Mouse (Mus musculus) kidney, adult 11 months (tissue): Measurements from ENCODE around the gene Csf3r.
"Not testable (repeated sequence)": the region's sequence is repeated elsewhere in the genome, so short reads cannot be mapped to it uniquely, and the experiment has no call there.

Experiments
- DNase-seq: peaks from one replicate; pipeline ENCODE4 v3.0.0; 2022

The Csf3r gene

GRCm38 (mm10) chr4:126024303-126024900 is at the start of gene Csf3r:
Csf3r (plus strand) TSS chr4:126024550.
- no peak for DNase-seq

DNA sequence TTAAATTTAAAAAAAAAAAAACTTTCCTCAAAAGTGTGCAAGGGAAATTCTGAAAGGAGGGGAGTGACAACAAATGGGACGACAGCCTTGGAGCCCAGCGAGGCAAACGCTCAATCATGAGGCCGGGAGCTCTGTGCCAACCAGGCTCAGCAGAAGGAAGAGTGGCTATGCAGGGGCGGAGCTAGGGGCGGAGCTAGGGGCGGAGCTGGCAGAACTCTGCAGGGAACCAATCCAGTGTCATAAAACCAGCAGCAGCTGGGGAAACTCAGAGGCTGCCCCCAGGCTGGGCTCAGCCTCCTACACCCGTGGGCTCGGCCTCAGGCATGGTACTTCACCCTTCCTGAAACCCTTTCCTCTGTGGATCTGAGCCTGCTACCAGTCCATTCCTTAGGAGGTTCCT is 46.6 kb upstream of the Csf3r start:
- DNase-seq = no peak

DNA sequence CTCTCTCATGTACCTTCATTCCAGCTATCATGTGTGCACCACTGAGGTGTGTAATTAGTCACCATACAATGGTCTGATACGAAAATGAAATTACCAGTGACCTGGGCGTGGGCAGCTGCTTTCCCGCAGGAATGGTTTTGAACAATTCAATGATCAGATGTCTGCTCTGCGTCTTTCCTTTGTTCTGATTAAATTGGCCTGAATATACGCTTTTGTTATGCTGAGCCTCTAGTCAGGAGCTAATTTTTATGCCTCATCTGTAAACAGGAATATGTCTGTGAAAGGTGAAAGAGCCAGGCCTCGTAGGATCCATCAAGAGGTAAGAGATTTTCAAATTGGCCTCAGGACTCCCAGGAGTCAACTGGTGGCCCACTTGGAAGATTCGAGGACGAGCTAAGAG is 41.1 kb upstream of the Csf3r start:
- no peak for DNase-seq

DNA sequence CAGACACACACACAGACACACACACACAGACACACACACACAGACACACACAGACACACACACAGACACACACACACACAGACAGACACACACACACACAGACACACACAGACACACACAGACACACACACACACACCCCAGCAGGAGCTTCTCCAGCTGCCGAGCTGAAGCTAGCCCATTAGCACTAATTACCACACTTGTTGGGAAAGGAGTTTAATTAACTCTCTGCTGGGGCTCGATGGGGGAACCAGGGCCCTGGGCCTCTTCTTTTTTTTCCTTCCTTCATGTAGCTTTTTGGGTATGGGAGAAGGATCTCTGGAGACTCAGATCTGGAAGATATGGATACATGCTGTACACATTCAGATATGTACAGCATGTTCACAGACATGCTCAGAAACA is 38.6 kb upstream of the Csf3r start:
- not testable (repeated sequence) for DNase-seq

DNA sequence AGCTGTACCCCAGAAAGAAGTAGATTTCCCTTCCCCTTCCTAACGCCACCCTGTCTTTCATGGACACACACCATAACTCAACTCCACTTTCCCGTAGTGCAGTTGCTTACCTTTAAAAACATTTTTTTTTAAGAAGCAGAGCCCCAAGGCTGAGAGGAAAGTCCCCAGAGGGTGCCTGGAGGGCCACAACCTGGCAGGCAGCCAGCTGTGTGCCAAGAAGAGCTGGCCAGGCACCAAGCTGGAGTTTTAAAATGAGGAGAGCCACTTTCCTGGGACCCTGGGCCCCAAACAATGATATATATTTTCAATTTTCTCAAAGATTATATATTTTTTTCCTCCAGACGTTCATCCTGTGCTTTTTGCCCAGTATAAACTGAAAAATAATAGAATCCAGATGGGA is 37.3 kb upstream of the Csf3r start:
- DNase-seq = no peak

GRCm38 (mm10) chr4:125989061-125989460 is 35.3 kb upstream of the Csf3r start:
- no peak for DNase-seq

DNA sequence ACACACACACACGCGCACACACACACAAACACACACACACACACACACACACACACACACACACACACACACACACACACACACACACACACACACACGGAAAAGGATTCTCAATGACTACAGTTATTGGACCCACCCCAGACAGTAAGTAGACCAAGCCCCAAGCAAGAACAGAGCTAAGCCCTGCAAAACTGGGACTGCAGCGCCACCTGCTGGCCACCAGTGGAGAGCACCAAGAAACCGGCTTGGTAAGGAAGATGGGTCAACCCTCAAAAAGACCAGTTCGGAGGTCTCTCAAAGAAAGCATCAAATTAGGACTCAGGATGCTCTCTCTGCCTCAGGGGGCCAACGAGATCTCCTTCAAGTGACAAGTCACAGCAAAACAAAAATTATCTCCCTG is 34.2 kb upstream of the Csf3r start:
- no peak for DNase-seq

GRCm38 (mm10) chr4:125992206-125992605 is 32.1 kb upstream of the Csf3r start:
- DNase-seq = no peak

DNA sequence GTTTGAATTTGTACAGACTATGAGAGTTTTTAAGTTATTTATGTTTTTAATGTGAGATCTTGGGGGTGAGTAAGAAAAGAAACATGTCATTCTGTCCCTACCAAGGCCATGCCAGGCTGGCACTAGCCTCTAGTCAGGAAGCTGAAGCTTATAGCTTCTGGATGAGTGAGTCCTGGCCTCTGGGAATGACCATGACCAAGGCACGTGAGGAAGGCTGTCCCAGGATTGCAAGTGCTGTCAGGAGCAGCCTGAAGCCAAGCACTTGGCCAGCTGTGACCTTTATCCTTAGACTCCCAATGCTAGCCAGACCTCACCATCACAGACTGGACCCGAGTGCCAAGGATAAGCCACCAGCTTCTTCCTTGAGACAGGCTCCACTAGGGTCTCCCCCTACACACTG is 31.4 kb upstream of the Csf3r start:
- DNase-seq = no peak

DNA sequence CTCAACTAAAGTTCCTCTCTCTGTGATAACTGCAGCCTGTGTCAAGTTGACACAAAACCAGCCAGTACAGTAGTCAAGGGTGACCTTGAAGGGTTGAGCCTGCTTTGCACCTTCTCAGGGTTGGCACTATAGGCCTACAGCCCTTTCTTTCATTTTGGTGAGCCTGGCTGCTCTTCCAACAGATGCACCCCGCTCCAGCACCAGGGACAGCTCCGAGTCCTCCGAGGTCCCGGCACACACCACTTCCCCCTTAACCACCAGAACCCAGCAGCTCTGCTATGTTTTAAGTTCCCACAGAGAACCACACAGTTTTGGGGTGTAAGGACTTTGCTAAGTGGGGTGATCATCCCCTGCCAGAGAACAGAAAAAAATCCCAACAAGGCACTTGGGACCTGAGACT is 27.8 kb upstream of the Csf3r start:
- DNase-seq = no peak

DNA sequence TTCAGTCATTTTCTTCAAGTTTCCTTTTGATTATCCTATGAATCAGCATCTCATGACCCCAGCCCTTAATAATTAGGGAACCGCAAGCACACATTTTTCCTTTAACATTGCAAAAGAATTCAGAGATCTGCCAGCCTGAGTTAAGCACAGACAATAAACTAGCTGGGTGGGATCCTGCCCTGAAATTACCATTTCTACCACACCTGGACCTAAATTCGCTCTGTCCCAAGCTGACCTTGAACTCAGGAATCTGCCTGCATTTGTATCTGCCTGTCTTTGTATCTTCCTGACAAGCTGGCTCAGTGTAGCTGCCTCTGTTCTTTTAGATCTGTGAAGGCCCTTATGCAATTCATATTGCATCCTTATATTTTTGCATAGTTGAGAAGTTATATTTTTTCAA is 26.5 kb upstream of the Csf3r start:
- DNase-seq = no peak

- DNase-seq = no peak
Measured at GRCm38 (mm10) chr4:126001311-126002199, 22.8 kb upstream of the Csf3r start.

GRCm38 (mm10) chr4:126017676-126018332 is 6.5 kb upstream of the Csf3r start:
- DNase-seq = no peak

GRCm38 (mm10) chr4:126018966-126019538 is 5.3 kb upstream of the Csf3r start:
- DNase-seq = no peak

DNA sequence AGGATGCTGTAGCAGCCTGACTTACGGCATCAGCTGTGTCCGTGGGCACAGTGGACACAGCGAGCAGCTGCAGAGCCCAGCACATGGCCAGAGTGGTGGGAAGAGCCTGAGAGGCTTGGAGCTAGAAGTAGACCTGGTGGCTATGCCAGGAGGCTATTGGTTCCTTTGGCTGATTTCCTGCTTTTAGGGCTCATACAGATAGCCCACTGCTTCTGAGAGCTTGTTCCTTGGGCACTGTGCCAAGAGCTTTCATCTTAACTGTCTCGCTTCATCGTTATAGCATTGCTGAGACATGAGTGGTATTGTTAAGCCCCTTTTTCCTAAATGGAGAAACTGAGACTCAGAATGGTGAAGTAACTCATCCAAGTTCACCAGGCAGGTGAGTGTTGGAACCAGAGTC is 1.5 kb downstream of the Csf3r start:
- no peak for DNase-seq

- DNase-seq = no peak
Measured at GRCm38 (mm10) chr4:126027980-126028379, 3.6 kb downstream of the Csf3r start.

- DNase-seq = no peak
Measured at GRCm38 (mm10) chr4:126029042-126029441, 4.7 kb downstream of the Csf3r start.

- no peak for DNase-seq
Measured at GRCm38 (mm10) chr4:126030705-126031104, 6.4 kb downstream of the Csf3r start.

GRCm38 (mm10) chr4:126035413-126035812 is 11.1 kb downstream of the Csf3r start:
- DNase-seq = no peak

GRCm38 (mm10) chr4:126046851-126047585 is 22.7 kb downstream of the Csf3r start, which contains the start of gene Mrps15:
Mrps15 (plus strand) TSS chr4:126046925.
- peak; percentile 85 for DNase-seq

DNA sequence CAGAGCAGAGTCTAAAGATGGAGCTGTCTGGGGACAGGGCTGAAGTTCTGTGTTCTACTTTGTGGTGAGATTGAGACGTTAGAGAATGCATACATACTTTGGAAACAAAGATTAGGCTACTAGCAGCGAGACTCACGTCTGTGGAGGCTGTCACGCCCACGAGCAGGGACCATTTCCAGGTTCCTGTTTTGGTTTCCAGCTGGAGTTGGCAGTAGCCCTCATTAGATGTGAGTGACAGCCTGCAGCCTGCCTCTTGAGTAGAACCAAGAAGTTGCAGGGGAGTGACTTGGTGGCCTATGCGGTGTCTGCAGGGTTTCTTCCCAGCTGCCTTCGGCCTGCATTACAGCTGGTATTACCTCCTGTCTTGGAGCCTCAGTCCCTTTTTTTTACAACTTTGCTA is 27.3 kb downstream of the Csf3r start:
- DNase-seq = no peak

DNA sequence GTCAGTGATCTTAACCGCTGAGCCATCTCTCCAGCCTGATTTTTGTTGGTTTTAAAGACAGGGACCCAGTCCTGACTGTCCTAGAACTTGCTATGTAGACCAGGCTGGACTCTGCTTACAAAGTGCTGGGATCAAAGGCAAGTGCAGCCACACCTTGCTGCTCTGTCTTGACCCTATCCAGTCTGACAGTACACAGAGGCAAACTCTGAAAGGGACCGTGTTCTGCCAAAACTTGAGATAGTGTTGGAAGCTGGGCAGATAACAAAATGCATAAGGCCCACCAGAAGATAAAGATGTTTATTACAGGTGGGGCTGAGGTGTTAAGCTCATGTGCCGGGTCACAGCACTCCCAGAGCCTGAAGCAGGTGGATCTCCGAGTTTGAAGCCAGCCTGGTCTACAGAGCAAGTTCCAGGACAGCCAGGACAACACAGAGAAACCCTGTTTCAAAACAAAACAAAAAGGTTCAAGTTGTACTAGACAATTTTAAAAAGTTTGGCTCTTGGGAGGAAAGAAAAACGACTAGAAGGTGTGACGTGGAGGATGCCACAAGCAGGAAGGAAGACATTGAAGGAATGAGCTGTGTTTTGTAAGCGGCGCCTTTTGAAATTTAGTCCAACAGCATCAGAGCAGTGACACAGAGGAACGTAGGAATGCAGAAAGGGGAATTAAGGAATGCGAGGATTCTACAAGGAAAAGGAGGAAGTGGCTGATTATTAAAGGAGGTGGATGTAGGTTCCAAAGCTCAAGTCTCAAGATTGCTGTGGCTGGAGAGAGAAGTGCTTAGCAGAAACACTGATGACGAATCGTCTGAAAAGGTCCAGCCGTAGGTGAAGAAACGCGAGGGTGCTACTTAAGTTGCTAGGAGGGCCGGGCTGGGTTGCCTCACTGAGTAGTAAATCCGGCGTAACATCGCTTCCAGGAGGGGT is 33.1 kb downstream of the Csf3r start:
- no peak for DNase-seq
